Mouse (Mus musculus) ovary, postnatal 10 days (tissue): ENCODE data around the gene Ppp4c.
A peak's percentile ranks its signal among the peaks of the same experiment; 100 is the strongest.

Experiments
- DNase-seq: peaks from one replicate; pipeline ENCODE4 v3.0.0; 2022; ENCODE audit warnings: low spot score

Ppp4c gene

DNA sequence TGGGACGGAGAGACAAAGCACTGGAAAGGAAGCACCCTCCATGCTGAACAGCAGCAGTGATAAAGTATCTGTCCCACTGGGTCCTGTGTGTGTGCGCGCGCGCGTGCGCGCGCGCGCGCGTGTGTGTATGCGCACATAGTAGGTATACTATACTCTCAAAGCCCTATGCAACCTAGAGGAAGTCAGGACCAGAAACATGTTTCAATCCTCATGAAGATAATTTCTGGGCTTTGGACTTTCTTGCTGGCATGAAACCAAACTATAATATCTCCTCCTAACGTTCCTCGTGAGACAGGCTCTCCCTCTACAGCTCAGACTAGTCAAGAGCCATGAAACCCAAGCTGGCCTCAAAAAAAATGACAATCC is 8.7 kb upstream of the Ppp4c start:
- no peak for DNase-seq

DNA sequence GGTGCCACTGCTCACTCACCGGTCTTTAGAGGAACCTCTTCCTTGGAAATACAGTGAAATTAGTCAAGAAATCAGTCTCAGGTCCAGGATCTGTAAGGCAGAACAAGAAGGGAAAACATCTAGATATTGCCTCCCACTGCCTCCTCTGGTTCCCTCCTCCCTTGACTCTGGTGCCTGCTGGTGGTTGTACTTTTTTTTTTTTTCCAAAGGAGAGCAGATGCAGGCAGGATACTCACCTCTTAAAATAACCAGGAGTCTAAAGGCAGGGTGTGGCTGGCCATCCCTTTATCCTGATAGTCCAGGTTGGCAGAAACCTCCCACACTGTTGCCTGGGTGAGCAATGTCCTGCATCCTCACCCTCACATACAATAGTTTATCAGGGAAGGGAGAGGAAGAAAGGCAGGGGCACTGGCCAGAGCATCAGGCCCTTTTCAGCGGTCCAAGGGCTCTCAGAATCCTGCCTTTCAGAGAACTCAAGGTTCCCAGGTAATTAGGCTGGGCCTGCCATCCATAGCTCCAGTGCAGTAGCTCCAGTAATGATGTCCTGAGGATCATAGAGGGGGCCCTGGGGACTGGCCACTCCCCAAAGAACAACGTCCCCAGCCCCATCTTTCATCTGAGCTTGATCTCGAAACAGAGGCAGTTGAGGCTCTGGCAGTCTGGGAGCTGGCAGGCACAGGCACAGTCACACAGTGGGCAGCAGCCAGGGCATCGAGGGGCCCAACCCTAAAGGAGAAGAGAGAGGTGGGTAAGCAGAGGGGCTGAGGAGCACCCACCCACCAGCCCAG is 8.2 kb upstream of the Ppp4c start:
- DNase-seq = no peak

DNA sequence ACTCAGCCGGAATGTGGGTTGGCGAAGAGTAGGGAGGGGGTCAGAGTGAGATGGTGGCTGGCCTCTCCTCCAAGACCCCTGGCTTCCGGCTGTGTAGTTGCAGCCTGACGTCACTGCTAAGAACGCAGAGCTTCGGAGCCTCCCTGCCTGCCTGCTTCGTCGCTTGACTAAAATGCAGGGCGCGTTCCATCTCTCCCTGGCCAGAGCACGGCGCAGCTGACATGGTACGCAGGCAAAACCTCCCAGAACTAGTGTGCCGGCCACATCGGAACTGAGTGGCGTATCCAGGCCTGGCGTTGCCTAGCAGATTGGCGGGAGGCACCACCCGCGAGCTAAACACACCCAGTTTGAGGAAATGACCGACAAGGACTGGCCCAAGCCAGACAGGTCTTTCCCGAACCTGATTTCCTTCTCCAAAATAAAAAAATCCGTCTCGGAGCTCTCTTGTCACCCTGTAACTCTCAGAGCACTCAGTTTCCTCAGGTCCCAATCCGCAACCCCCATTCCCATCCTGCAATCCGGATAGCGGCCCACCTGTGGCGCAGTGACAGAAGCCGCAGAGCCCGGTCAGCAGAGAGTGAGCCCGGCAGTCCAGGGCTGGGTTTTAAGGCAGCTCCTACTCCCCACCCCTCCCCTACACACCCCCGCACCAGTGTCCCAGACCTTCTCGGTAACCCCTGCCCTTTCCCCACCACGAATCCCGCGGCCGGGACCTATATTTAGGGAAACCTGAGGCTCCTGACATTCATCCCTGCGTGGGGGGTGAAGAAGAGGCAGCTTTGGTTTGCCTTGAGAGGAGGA is 7.4 kb upstream of the Ppp4c start:
- no peak for DNase-seq

DNA sequence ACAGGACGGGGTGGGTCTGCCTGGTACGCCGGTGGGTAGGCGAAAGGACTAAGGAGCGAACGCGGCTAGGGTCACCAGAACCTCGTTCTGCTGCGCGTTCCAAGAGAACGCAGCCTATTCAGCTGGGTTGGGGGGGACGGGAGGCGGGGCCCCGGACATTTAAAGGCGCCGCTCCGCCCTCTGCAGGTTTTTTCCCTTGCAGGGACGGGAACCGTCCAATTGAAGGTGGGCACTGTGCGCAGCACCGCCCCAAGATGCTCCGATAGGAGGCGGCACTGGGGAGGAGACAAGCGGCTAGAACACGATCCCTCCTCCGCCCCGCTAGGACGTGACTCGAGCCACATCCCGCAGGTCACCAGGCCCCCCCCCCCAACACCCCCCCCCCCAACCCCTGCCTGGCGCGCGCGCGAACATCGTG is 6.8 kb upstream of the Ppp4c start:
- DNase-seq = peak; percentile 83

DNA sequence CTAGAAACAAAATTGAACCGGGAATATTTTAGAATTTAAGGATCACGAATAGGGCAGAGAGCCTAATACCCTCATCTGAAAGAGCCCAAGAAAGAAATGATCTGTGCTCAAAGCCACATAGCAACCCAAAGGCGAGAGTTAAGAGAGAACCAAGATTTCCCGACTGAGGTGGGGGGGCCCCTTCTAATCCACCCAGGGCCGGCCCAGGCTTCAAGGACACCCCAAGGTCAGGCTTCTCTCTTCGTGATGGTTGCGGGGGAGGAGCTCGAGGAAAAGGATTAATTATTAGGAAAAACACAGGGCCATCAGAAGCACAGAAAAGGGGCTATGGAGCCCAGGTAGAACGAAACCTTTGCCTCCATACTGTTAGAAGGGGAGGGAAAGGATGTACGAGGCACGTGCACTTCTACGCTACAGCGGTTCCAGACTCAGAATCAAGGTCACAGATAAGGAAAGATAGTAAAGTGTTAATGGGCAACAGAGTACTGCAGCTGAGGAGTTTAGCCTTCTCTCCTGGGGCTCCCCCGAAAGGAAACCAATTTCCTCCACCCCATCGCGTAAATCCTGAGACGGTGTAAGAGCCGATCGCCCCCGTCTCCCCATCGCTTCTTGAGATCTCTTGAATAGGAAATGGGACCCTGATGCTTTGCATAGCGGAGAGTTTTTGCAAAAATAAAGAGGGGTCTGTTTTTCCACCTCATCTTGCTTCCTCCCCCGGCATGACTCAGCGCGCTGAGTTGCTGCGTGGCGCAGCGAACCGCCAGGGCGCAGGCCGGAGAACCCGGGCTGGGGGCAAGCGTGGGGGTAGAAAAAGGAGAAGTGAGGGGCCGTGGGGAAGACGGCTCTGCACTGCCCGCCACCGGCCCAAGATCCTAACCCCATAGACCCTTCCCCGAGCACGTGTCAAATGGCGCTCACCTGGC is 6.1 kb upstream of the Ppp4c start:
- DNase-seq = no peak

DNA sequence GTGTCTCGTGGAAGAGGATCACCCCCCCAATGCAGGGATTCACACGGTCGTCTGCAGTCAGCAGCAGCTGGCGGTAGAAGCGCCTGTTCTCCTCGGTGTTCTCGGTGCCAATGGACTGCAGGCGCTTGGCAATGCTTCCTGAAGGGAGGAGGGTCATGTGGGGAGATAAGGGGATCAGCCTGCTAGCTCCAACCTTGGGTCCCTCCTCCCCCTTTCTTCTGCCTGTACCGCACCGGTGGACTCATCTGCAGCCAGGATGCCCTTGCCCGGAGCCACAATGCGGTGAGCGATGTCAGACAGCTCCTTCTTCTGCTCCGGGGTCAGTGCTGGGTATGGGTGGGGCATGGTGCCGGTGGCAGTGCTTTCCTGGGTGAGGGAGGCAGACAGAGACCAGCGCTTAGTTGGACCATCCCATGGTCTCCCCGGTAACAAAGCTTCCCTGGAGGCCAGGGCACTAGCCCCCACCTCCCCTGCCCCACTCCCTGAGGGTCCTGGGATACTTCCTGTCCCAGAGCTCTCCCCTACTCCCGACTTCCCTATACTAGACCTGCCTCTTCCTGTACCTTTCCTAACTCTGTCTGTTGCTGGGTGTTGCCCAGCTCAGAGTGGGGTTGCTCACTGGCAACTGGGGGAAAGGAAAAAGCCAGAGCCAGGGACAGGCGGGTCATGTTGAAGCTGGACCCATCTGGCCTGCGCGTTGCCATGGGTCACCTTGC is 5.3 kb upstream of the Ppp4c start, which contains the start of gene Fam57b:
TSS of gene Fam57b (plus strand) at position 258 of the 716 bp plus-strand sequence.
- no peak for DNase-seq

DNA sequence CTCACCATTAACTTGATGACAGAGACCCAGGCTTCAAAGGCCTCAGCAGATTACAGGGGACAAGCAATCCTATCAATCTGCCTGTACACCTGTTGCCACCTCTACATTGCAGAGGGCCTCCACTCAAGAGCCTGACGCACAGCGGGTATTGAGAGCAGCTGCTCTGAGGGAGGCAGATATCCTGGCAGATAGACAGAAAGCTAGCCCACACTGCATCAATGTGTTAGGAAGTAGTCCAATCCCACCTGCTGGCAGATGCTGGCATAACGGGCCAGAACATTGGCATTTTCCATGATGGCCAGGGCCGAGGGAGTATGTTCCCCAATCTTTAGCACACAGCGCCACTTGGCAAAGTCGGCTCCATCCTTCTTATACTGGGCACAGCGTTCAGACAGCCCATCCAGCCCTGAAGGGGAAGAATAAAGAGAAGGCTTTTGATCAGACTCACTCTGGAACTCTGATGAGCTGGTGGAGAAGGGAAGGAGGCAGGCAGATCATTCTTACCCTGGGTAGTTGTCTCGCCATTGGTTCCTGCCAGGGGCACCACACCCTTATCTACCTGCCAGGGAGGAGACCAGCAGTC is 4.1 kb upstream of the Ppp4c start:
- no peak for DNase-seq

DNA sequence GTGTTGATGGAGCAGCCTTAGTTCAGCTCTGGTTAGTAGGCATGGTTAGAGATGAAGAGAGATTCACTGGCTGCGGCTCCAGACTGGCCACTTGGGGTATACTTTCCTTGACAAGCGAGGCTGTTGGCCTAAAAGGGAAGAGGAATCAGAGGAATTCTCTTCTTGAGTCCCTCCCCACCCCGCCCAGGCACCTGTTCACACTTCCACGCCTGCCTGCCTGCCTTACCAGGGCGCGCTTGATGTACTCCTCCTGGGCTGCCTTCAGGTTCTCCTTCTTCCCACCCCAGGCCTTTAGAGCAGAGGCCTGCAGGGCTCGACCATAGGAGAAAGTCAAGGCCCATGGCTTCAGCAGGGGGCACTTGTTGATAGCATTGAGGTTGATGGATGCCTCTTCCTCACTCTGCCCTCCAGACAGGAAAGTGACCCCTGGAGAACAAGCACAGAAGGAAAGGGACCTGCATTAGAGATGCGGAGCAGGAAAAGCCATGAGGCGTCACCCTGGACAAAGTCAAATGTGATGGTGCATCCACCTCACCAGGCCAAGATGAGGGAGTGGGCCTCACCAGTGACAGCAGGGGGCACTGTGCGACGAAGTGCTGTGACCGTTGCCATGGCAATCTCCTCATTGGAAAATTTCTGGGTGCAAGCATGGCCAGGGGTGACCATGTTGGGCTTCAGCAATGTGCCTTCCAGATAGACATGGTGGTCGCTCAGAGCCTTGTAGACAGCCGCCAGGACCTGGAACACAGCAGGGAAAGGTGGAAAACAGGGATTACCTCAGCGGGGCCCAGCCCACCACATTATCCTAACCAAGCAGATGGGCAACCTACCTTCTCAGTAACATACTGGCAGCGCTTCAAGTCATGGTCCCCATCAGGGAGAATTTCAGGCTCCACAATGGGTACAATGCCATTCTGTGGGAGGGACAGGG is 3.4 kb upstream of the Ppp4c start:
- DNase-seq = no peak

DNA sequence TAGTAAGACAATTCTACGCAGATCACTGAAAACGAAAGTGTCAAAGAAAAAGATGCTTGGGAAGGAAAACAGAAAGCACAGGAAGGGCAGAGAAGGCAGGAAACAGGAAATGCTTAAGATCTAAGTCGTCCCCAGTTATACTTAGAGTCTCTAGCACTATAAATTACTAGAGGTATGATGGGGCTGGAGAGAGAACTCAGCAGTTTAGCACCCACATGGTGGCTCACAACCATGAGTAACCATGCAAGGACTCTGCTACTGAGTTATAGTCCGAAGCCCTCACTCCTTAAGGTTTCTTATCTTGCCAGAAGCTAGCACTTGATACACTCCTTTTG is 1.9 kb upstream of the Ppp4c start:
- no peak for DNase-seq

DNA sequence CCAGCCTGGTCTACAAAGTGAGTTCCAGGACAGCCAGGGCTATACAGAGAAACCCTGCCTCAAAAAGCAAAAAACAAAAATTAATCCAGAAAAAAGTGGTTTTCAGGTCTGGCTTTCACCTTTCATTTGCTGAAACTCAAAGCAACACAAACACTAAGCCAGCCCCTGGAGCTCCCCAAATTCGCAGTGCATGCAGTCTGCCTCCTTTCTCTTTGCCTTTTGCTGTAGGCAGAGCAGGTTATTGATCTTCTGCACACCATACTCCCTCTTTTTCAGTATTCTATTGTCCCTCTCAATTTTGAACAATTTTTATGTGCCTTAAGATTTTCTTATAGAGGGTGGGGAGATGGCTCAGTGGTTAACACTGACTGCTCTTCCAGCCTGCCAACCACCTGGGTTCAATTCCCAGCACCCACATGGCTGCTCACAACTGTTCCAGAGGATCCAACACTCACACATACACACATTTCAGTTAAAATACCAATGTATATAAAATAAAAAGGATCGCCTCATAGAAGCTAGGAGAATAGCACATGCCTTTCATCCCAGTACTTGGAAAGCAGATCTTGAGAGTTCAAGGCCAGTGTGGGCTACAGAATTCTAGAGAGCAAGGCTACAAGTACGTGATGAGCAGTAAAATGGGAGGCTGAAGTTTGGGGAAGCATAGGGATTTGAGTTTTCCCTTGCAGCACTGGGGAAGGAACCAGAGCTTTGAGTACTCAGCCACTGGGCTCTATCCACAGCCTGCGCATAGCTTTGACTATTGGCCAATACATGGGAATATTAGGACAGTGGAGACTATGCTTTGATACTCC is 1.4 kb upstream of the Ppp4c start:
- DNase-seq = no peak

DNA sequence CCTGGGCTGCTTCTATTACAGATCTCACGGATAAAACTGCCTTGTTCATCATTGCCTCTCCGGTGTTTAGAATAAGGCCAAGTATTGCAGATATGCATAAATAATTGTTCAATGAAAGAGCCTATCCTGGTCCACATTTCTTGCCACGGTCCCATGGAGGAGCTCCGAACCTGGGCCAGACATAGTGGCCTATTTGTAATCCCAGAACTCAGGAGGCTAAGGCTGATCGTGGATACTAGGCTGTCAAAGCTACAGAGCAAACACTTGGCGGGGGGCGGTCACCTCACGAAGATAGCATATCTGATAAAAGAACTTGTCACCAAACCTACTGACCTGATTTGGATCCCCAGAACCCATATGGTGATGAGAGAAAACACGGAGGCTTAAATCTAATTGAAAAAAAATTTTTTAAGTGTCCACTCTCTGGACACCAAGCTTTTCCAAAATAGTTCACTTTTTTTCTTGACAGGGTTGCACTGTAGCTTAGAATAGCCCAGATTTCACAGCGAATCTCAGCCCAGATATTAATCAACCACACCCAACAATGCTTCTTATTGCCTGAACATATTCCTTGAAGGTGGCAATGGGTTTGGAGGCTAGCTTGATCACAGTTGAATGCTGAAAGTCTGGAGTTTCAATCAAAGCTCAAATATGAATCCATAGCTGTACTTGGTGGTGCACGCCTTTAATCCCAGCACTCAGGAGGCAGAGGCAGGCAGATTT is 586 bp upstream of the Ppp4c start:
- DNase-seq = no peak

DNA sequence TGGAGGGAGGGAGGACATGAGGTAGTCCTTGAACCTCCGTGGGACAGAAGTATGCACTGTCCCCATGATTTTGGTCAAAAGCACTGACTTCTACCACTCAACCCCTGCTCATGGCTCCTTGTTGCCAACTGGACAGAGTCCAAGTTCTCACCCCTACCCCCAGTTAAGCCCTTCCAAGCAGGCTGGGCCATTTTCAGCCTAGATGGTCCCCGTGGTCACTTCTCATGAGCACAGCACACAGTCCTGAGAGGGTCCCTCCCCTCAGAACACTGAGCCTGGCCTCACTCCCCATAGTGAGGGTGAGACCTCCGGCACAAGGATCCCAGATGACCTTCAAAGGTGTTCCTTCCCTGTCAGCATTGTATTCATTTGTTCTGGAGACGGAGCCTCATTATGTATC is 3.2 kb downstream of the Ppp4c start:
- no peak for DNase-seq

DNA sequence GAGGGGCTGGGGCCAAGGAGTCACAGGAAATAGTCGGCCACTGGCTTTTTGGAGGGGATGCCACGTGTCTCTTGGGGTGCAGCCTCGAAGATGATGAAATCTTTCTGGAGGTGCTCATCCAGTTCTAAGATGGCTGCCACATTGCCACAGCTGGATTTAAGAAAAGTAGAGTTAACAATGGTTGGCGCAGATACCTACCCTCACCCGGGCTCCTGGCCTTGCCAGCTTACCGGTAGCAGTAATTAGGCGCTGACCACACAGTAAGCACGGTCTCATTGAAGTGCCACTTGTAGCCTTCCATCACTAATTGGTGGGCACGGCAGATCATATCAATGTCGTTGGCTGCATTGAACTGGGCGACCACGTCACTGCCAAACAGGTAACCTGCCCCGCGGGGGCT is 6.2 kb downstream of the Ppp4c start:
- no peak for DNase-seq

DNA sequence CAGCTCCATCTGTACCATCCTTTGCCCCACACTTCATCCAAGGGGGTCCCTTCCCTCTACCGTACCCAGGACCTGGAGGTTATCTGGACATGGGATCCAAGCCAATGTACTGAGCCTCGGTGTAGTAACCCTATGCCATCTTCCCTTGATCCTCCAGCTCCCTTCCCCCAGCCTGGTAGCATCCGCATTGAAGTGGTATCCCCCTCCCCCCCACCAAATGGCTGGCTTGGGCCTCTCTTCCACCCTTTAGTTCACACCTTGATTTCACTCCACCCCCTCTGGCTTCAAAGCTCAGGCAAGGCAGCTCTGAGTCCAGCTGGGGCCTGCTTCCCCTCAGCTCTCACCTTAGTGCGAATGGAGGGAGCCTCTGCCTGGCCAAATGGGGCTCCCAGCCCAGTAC is 7.2 kb downstream of the Ppp4c start:
- no peak for DNase-seq

DNA sequence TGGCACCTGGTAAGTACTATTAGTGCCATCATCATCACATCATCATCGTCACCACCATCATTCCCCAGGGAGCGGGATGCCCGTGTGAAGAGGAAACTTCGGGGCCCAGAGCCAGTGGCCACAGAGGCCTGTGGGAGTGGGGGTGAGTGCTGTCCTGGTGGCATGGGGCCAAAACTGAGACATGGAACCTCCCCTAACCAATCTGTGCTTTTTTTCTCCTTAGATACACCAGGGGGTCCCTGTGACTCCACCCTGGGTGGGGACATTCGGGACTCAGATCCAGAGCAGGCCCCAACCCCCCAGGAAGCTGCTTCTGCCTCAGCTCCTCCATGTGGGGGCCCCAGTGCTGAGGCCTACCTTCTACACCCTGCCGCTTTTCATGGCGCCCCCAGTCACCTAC is 7.8 kb downstream of the Ppp4c start:
- DNase-seq = no peak

DNA sequence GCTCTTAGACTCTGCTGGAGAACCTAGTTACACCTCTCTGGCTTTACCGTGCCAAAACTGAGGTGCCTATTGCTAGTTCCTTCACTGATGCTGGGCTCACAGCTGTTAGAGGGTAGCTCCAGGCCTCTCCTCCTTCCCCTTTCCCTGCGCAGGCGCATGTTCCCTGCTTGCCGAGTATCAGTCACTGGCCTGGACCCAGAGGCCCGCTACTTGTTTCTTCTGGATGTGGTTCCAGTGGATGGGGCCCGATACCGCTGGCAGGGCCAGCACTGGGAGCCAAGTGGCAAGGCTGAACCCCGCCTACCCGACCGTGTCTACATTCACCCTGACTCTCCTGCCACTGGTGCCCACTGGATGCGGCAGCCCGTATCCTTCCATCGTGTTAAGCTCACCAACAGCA is 9.6 kb downstream of the Ppp4c start:
- no peak for DNase-seq

DNA sequence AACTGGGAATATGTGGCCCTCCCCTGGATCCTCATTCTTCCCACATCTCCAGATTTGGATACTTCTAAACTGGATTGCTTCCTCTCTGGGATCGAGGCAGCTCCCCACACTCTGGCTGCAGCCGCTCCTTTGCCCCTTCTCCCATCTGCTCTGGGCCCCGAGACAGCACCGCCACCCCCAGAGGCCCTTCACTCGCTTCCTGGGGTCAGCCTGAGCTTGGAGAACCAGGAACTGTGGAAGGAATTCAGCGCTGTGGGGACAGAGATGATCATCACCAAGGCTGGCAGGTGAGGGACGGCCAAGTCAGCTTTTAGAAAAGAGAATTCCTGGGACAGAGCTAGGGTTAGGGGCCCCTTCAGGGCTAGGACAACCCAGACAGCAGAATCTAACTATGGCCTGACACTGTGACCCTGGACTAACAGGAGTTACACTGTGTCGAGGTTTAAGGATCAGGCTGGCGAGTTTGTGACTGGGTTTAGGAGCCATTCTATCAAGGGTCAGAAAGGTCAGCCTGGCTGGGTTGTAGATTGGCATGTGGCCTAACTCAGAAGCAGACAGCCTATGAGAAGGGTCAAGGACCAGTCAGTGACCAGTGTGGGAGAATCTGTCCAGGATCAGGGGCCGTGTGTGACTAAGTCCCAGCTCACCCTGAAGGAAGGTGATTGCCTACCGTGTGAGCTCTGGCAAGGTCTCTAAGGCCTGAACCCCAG is 10.5 kb downstream of the Ppp4c start:
- no peak for DNase-seq

DNA sequence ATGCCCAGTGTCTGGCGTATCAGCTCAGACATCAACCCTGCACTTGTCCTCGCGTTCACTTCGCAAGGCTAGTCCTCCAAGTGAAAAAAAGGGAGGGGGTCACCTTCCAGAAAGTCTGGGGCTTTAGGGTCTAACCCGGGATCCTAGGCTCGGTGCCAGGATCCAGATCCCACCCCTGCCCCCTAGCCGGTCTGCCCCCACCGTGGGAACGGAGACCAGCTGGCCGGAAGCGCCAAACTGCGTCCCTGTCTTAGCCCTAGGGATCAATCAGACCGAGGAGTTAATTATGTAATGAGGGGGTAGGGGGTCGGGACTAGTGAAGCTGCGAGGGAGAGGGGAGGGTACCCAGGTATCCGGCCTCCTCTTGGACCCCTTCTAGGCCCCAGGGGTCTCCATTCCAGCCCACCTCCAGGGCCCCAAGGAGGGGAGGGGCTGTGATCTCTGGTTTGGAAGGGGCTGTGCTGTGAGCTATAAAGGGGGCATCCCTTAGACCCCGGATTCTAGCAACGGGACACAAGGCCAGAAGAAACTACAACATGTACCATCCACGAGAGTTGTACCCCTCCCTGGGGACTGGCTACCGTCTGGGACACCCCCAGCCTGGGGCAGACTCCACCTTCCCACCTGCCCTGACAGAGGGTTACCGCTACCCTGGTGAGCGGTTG is 11.2 kb downstream of the Ppp4c start, which contains the start of gene Tbx6:
TSS of gene Tbx6 (plus strand) at position 513 of the 665 bp plus-strand sequence.
- DNase-seq = no peak
